Mouse (Mus musculus) cerebellum, adult 2 months (tissue): Measurements from ENCODE around the gene March9.

Source experiments
- CTCF ChIP-seq: fragments of 200-500 bp; IDR thresholded peaks from 2 replicates; pipeline ENCODE4 v1.5.1; 2011; ENCODE audit warnings: low read depth, mild to moderate bottlenecking, control low read depth, low read length, moderate library complexity, borderline replicate concordance; ENCODE audit not compliant: insufficient read depth
- POLR2A ChIP-seq: fragments of 200-500 bp; IDR thresholded peaks from 2 replicates; pipeline ENCODE4 v1.6.1; 2011; ENCODE audit warnings: low read length, control low read depth, borderline replicate concordance; ENCODE audit not compliant: insufficient read depth

DNA sequence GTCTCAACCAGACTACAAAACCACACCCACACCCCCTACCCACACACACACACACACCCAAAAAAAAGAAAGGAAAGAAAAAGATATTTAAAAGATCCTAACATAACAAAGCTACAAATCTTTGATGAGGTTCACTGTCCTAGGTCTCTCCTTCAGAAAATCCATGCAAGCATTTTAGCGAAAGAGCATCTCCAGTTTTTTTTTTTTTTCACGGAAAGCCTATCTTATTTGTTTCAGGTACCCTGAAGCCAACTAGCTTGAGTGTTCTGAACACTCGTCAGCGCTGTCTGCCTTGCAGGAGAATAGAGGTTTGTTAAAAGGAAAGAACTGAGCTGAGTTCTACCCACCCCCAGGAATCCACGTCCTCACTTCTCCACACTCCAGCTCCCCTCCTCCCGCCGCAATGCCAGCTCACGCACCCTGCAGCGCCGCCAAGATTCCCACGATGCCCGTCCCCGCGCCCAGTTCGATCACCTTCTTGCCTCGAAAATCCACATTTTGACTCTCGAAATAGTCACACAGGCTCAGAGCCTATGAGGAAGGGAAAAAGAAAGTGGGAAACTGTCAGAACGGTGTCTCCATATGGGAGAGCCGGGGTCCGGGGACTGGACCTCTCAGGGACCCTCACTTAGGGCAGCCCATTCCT is 19.3 kb downstream of the March9 start:
- no peak for TF ChIP-seq CTCF
- TF ChIP-seq POLR2A: no peak
